Mouse (Mus musculus): ENCODE measurements around the gene Dynlt1a. TPM values are rescaled to one million over a fixed set of nuclear protein-coding genes. Genes with fewer than 3 reads are reported as not detected.
"Not testable (repeated sequence)": the region's sequence is repeated elsewhere in the genome, so short reads cannot be mapped to it uniquely, and the experiment has no call there.

Gene Dynlt1a
- total and polyA plus RNA-seq, 2 experiments = 0.88 to 1.2 TPM

GRCm38 (mm10) chr17:6316379-6317126 is 747 bp downstream of the Dynlt1a start:
- H3K4me3 ChIP-seq (ENCODE audit: insufficient read depth, low read depth, low read length) = peak overlapping the region; percentile 61
- not testable (repeated sequence) for H3K79me2 ChIP-seq (ENCODE audit: control insufficient read depth, insufficient read depth, low read length); H3K4me1 ChIP-seq (ENCODE audit: control insufficient read depth, insufficient read depth, low read length); H3K27me3 ChIP-seq (ENCODE audit: control insufficient read depth, insufficient read depth, low read length); H3K27ac ChIP-seq (replicated peaks; ENCODE audit: insufficient read depth, low read depth, low read length); DNase-seq (ENCODE audit: extremely low read depth, low read depth, low spot score); H3K36me3 ChIP-seq (ENCODE audit: control insufficient read depth, insufficient read depth, low read length)
- H3K9ac ChIP-seq (ENCODE audit: low read depth, low read length) = peak overlapping the region; percentile 55
- WGBS = 4% methylated on average over 38 of the region's 38 CpGs

DNA sequence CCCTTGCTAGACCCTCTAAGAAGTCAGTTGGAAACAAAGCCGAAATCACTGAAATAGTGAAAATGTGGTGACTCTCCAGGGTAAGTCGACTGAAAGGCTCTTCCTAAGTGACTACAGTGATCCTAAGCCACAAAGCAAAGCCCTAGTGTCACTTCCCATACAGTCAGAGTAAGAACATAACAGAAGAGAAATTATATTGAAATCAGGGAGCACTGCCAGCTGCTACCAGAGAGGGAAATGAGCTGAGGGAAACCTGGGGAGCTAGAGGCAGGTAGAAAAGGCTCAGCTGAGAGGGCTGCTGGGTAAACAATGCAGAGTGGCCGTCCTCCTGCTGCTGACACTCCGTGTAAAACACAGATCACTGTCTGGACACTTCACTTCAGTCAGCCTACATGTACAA is 1.6 kb downstream of the Dynlt1a start:
- WGBS = 52% methylated on average over 3 of the region's 4 CpGs

DNA sequence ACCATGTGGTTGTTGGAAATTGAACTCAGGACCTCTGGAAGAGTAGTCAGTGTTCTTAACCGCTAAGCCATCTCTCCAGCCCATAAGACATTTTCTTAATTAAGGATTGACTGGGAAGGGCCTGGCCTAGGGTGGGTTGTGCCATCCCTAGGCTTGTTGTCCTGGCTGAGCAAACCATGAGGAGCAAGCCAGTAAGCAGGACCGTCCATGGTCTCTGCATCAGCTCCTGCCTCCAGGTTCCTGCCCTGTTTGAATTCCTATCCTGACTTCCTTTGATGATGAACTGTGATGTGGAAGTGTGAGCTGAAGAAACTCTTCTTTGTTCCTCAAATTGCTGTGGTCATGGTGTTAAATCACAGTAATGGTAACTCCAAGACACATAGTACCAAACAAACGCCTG is 2.8 kb downstream of the Dynlt1a start:
- H3K36me3 ChIP-seq (ENCODE audit: control insufficient read depth, insufficient read depth, low read length); H3K79me2 ChIP-seq (ENCODE audit: control insufficient read depth, insufficient read depth, low read length); H3K4me3 ChIP-seq (ENCODE audit: insufficient read depth, low read depth, low read length); H3K27me3 ChIP-seq (ENCODE audit: control insufficient read depth, insufficient read depth, low read length); H3K9ac ChIP-seq (ENCODE audit: low read depth, low read length); DNase-seq (ENCODE audit: extremely low read depth, low read depth, low spot score); H3K4me1 ChIP-seq (ENCODE audit: control insufficient read depth, insufficient read depth, low read length); H3K27ac ChIP-seq (replicated peaks; ENCODE audit: insufficient read depth, low read depth, low read length): not testable (repeated sequence)
- WGBS = 91% methylated on average over 2 of the region's 3 CpGs

More for the DNA sequence above, 1.6 kb downstream of the Dynlt1a start:
- H3K9ac ChIP-seq (ENCODE audit: low read depth, low read length); H3K27ac ChIP-seq (replicated peaks; ENCODE audit: insufficient read depth, low read depth, low read length); H3K4me1 ChIP-seq (ENCODE audit: control insufficient read depth, insufficient read depth, low read length); H3K79me2 ChIP-seq (ENCODE audit: control insufficient read depth, insufficient read depth, low read length); H3K4me3 ChIP-seq (ENCODE audit: insufficient read depth, low read depth, low read length); H3K27me3 ChIP-seq (ENCODE audit: control insufficient read depth, insufficient read depth, low read length); H3K36me3 ChIP-seq (ENCODE audit: control insufficient read depth, insufficient read depth, low read length); DNase-seq (ENCODE audit: extremely low read depth, low read depth, low spot score): not testable (repeated sequence)

GRCm38 (mm10) chr17:6312755-6313154 is 4.5 kb downstream of the Dynlt1a start:
- H3K79me2 ChIP-seq (ENCODE audit: control insufficient read depth, insufficient read depth, low read length); H3K9ac ChIP-seq (ENCODE audit: low read depth, low read length); H3K4me1 ChIP-seq (ENCODE audit: control insufficient read depth, insufficient read depth, low read length); DNase-seq (ENCODE audit: extremely low read depth, low read depth, low spot score); H3K4me3 ChIP-seq (ENCODE audit: insufficient read depth, low read depth, low read length); H3K36me3 ChIP-seq (ENCODE audit: control insufficient read depth, insufficient read depth, low read length); H3K27me3 ChIP-seq (ENCODE audit: control insufficient read depth, insufficient read depth, low read length); H3K27ac ChIP-seq (replicated peaks; ENCODE audit: insufficient read depth, low read depth, low read length): not testable (repeated sequence)
- 87% methylated on average over 3 of the region's 3 CpGs for WGBS

GRCm38 (mm10) chr17:6311716-6312115 is 5.6 kb downstream of the Dynlt1a start:
- H3K27ac ChIP-seq (replicated peaks; ENCODE audit: insufficient read depth, low read depth, low read length); H3K79me2 ChIP-seq (ENCODE audit: control insufficient read depth, insufficient read depth, low read length); H3K9ac ChIP-seq (ENCODE audit: low read depth, low read length); H3K4me1 ChIP-seq (ENCODE audit: control insufficient read depth, insufficient read depth, low read length); DNase-seq (ENCODE audit: extremely low read depth, low read depth, low spot score); H3K4me3 ChIP-seq (ENCODE audit: insufficient read depth, low read depth, low read length); H3K36me3 ChIP-seq (ENCODE audit: control insufficient read depth, insufficient read depth, low read length); H3K27me3 ChIP-seq (ENCODE audit: control insufficient read depth, insufficient read depth, low read length): not testable (repeated sequence)
- WGBS = 98% methylated on average over 7 of the region's 7 CpGs

- 97% methylated on average over 12 of the region's 13 CpGs for WGBS
- not testable (repeated sequence) for DNase-seq (ENCODE audit: extremely low read depth, low read depth, low spot score); H3K9ac ChIP-seq (ENCODE audit: low read depth, low read length); H3K36me3 ChIP-seq (ENCODE audit: control insufficient read depth, insufficient read depth, low read length); H3K79me2 ChIP-seq (ENCODE audit: control insufficient read depth, insufficient read depth, low read length); H3K27me3 ChIP-seq (ENCODE audit: control insufficient read depth, insufficient read depth, low read length); H3K4me1 ChIP-seq (ENCODE audit: control insufficient read depth, insufficient read depth, low read length); H3K4me3 ChIP-seq (ENCODE audit: insufficient read depth, low read depth, low read length); H3K27ac ChIP-seq (replicated peaks; ENCODE audit: insufficient read depth, low read depth, low read length)
Measured at GRCm38 (mm10) chr17:6306503-6306902, 10.8 kb downstream of the Dynlt1a start.

- not testable (repeated sequence) for H3K4me1 ChIP-seq (ENCODE audit: control insufficient read depth, insufficient read depth, low read length); H3K27me3 ChIP-seq (ENCODE audit: control insufficient read depth, insufficient read depth, low read length); H3K27ac ChIP-seq (replicated peaks; ENCODE audit: insufficient read depth, low read depth, low read length); H3K36me3 ChIP-seq (ENCODE audit: control insufficient read depth, insufficient read depth, low read length); DNase-seq (ENCODE audit: extremely low read depth, low read depth, low spot score); H3K79me2 ChIP-seq (ENCODE audit: control insufficient read depth, insufficient read depth, low read length); H3K4me3 ChIP-seq (ENCODE audit: insufficient read depth, low read depth, low read length); H3K9ac ChIP-seq (ENCODE audit: low read depth, low read length)
- 97% methylated on average over 11 of the region's 12 CpGs for WGBS
Measured at GRCm38 (mm10) chr17:6305656-6306270, 11.5 kb downstream of the Dynlt1a start.

DNA sequence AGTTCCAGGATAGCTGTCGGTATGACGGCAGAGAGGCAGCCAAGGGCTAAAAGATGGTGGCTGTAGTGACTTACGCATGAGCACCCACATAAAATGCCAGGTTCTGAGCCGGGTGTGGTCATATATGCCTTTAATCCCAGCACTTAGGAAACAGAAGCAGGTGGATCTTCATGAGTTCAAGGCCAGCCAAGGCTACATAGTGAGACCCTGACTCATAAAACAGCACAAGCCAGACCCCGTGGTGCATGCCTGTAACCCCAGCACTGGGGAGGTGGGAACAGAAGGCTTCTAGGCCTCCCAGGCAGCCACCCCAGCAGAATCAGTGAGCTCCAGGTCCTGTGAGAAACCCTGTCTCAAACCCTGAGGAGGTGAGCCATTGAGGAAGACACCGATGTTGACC is 12.4 kb downstream of the Dynlt1a start:
- H3K9ac ChIP-seq (ENCODE audit: low read depth, low read length); H3K27me3 ChIP-seq (ENCODE audit: control insufficient read depth, insufficient read depth, low read length); H3K79me2 ChIP-seq (ENCODE audit: control insufficient read depth, insufficient read depth, low read length); H3K4me1 ChIP-seq (ENCODE audit: control insufficient read depth, insufficient read depth, low read length); H3K27ac ChIP-seq (replicated peaks; ENCODE audit: insufficient read depth, low read depth, low read length); H3K4me3 ChIP-seq (ENCODE audit: insufficient read depth, low read depth, low read length); H3K36me3 ChIP-seq (ENCODE audit: control insufficient read depth, insufficient read depth, low read length); DNase-seq (ENCODE audit: extremely low read depth, low read depth, low spot score): not testable (repeated sequence)
- WGBS = 95% methylated on average over 5 of the region's 6 CpGs

DNA sequence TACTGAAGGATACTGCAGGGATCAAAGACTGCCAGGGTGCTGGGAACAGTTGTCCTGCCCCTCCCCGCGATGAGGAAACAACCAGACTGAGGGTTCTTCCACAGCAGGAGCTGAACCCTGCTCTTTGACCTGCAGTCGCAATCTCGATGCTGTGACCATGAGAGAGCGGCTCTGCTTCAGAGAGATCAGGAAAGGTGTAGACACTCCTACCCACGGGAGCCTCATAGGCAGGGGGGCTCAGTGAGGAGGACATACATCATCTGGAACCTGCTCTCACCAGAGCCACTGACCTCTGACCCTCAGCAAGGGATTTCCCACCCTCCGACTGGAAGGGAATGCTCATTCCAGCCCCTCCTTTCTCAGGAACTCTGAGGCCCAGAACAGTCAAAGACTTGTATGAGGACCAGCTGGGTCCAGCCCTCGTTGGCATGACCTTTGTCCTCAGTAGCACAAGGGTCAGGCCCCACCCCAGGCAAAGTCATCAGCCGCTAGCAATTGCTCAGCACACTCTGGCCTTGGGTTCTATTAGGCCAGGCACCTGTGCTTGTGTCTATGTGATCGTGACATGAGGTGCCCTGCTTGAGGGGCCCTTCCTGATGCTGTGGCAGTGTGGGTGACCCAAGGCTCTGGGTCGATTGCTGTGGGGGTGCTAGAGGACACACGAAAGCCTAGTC is 17.0 kb downstream of the Dynlt1a start:
- not testable (repeated sequence) for DNase-seq (ENCODE audit: extremely low read depth, low read depth, low spot score); H3K79me2 ChIP-seq (ENCODE audit: control insufficient read depth, insufficient read depth, low read length); H3K27ac ChIP-seq (replicated peaks; ENCODE audit: insufficient read depth, low read depth, low read length); H3K27me3 ChIP-seq (ENCODE audit: control insufficient read depth, insufficient read depth, low read length); H3K4me1 ChIP-seq (ENCODE audit: control insufficient read depth, insufficient read depth, low read length); H3K4me3 ChIP-seq (ENCODE audit: insufficient read depth, low read depth, low read length); H3K9ac ChIP-seq (ENCODE audit: low read depth, low read length); H3K36me3 ChIP-seq (ENCODE audit: control insufficient read depth, insufficient read depth, low read length)
- 54% methylated on average over 7 of the region's 12 CpGs for WGBS
